Mouse (Mus musculus) layer of hippocampus, adult 8-10 months (tissue): Measurements from ENCODE around the gene Hemgn. TPM values are rescaled to one million over a fixed set of nuclear protein-coding genes. Genes with fewer than 3 reads are reported as not detected.

Source experiments
- DNase-seq, 2 experiments: peaks; one replicate each; pipeline ENCODE4 v3.0.0; 2022; ENCODE audit warnings: low spot score in 2 of 2
- total RNA-seq, 4 experiments: library from RNA; stranded (reverse); gene quantifications; 2 replicates each; pipeline ENCODE4 v1.2.4; 2022

Hemgn gene
- total RNA-seq = not detected

GRCm38 (mm10) chr4:46413406-46413805 is at the start of gene Hemgn:
Hemgn (minus strand) TSS chr4:46413506.
- no peak for DNase-seq

- no peak for DNase-seq
Measured at GRCm38 (mm10) chr4:46458411-46458810, 45.1 kb upstream of the Hemgn start.

GRCm38 (mm10) chr4:46457186-46457585 is 43.9 kb upstream of the Hemgn start:
- DNase-seq = no peak

GRCm38 (mm10) chr4:46456762-46457161 is 43.5 kb upstream of the Hemgn start:
- DNase-seq = no peak

GRCm38 (mm10) chr4:46454097-46454864 is 41.0 kb upstream of the Hemgn start:
- no peak for DNase-seq

GRCm38 (mm10) chr4:46452855-46453719 is 39.8 kb upstream of the Hemgn start:
- no peak for DNase-seq

- DNase-seq = peak; percentile 29 to 32
Measured at GRCm38 (mm10) chr4:46452481-46452850, 39.2 kb upstream of the Hemgn start.

GRCm38 (mm10) chr4:46451758-46452480 is 38.6 kb upstream of the Hemgn start:
- DNase-seq = peak; percentile 21 to 60

GRCm38 (mm10) chr4:46451240-46451757 is 38.0 kb upstream of the Hemgn start:
- DNase-seq = peak in 1 of 2 experiments; percentile 58

GRCm38 (mm10) chr4:46450519-46451131 is 37.3 kb upstream of the Hemgn start, which contains the start of gene Anp32b:
Anp32b (plus strand) TSS chr4:46450902.
- DNase-seq = peak; percentile 80 to 91

GRCm38 (mm10) chr4:46450020-46450518 is 36.8 kb upstream of the Hemgn start:
- DNase-seq = no peak

GRCm38 (mm10) chr4:46448886-46449285 is 35.6 kb upstream of the Hemgn start:
- DNase-seq = no peak

GRCm38 (mm10) chr4:46447461-46447860 is 34.2 kb upstream of the Hemgn start:
- DNase-seq = no peak

- DNase-seq = no peak
Measured at GRCm38 (mm10) chr4:46445237-46445945, 32.1 kb upstream of the Hemgn start.

- DNase-seq = no peak
Measured at GRCm38 (mm10) chr4:46442501-46442900, 29.2 kb upstream of the Hemgn start.

GRCm38 (mm10) chr4:46432339-46433036 is 19.2 kb upstream of the Hemgn start:
- no peak for DNase-seq

- peak in 1 of 2 experiments; percentile 10 for DNase-seq
Measured at GRCm38 (mm10) chr4:46428903-46429499, 15.7 kb upstream of the Hemgn start.

- no peak for DNase-seq
Measured at GRCm38 (mm10) chr4:46422625-46423024, 9.3 kb upstream of the Hemgn start.

- DNase-seq = no peak
Measured at GRCm38 (mm10) chr4:46418851-46419250, 5.5 kb upstream of the Hemgn start.
